Mouse (Mus musculus) C2C12 (cell line): ENCODE measurements around the gene Tmem206.

Experiments
- CEBPB ChIP-seq: IDR thresholded peaks from one replicate; pipeline ENCODE4 v1.6.1; 2011; ENCODE audit warnings: low read depth, mild to moderate bottlenecking, control low read depth, moderate library complexity
- CTCF ChIP-seq: IDR thresholded peaks from one replicate; pipeline ENCODE4 v1.5.1; 2011; ENCODE audit not compliant: control insufficient read depth, insufficient read depth, insufficient read length
- FOSL1 ChIP-seq: IDR thresholded peaks from one replicate; pipeline ENCODE4 v1.8.0; 2011; ENCODE audit warnings: mild to moderate bottlenecking, low read length; ENCODE audit not compliant: poor library complexity, insufficient read depth, severe bottlenecking
- MAX ChIP-seq: IDR thresholded peaks from one replicate; pipeline ENCODE4 v1.6.1; 2011; ENCODE audit warnings: mild to moderate bottlenecking, control low read depth
- MYOD1 ChIP-seq: IDR thresholded peaks from one replicate; pipeline ENCODE4 v1.6.1; 2011; ENCODE audit warnings: low read depth; ENCODE audit not compliant: control insufficient read depth, insufficient read length
- MYOG ChIP-seq: IDR thresholded peaks from one replicate; pipeline ENCODE4 v1.6.1; 2011; ENCODE audit not compliant: control insufficient read depth, insufficient read length; ENCODE audit errors: extremely low read depth
- USF1 ChIP-seq: IDR thresholded peaks from one replicate; pipeline ENCODE4 v1.6.1; 2011; ENCODE audit warnings: low read depth, mild to moderate bottlenecking, control low read depth, moderate library complexity

GRCm38 (mm10) chr1:191378080-191378479 lies 52.4 kb downstream of the Tmem206 start:
- no peak for TF ChIP-seq CTCF
- TF ChIP-seq USF1, result no peak
- TF ChIP-seq MYOG, result no peak
- no peak for TF ChIP-seq CEBPB
- TF ChIP-seq MAX, result no peak
- no peak for TF ChIP-seq FOSL1
- no peak for TF ChIP-seq MYOD1
